Mouse (Mus musculus): ENCODE measurements around the gene Vps16. TPM values are rescaled to one million over a fixed set of nuclear protein-coding genes. Genes with fewer than 3 reads are reported as not detected.

The Vps16 gene
- total RNA-seq, 1 experiment from 2014 or later, result 208 TPM

Other genes with a start within 250 kb of the Vps16 start
- 64.6 and 67.4 TPM in 2 replicates for gene Snrpb, start 244.9 kb upstream of the Vps16 start, total RNA-seq (2017)
- gene Tmc2, start 229.1 kb upstream of the Vps16 start, total RNA-seq (2017), result not detected in 2 replicates
- 171 and 211 TPM in 2 replicates for gene Nop56, start 149.9 kb upstream of the Vps16 start, total RNA-seq (2017)
- gene Idh3b, start 139.8 kb upstream of the Vps16 start, total RNA-seq (2017), result 78.7 and 83.6 TPM in 2 replicates
- not detected in 2 replicates for gene Ebf4, start 129.2 kb upstream of the Vps16 start, total RNA-seq (2017)
- 0.12 TPM in 1 of 2 replicates, not detected in the other for gene Cpxm1, start 26.8 kb upstream of the Vps16 start, total RNA-seq (2017)
- gene Gm28372, start 19.1 kb upstream of the Vps16 start, total RNA-seq (2017), result not detected in 2 replicates
- not detected in 2 replicates for gene 1700020A23Rik, start 19.1 kb upstream of the Vps16 start, total RNA-seq (2017)
- not detected in 2 replicates for gene Tmem239, start 17.9 kb upstream of the Vps16 start, total RNA-seq (2017)
- gene Pced1a, start 362 bp downstream of the Vps16 start, total RNA-seq (2017), result 16.9 TPM in 2 replicates
- 106 and 115 TPM in 2 replicates for gene Ptpra, start 25.9 kb downstream of the Vps16 start, total RNA-seq (2017)
- gene Mrps26, start 139.4 kb downstream of the Vps16 start, total RNA-seq (2017), result 22.0 and 26.0 TPM in 2 replicates
- not detected in 2 replicates for gene Oxt, start 151.8 kb downstream of the Vps16 start, total RNA-seq (2017)
- gene Avp, start 158.2 kb downstream of the Vps16 start, total RNA-seq (2017), result not detected in 2 replicates
- 12.0 and 18.9 TPM in 2 replicates for gene Fastkd5, start 205.7 kb downstream of the Vps16 start, total RNA-seq (2017)
- 3.3 and 4.3 TPM in 2 replicates for gene Ubox5, start 205.7 kb downstream of the Vps16 start, total RNA-seq (2017)
- 0.37 and 0.58 TPM in 2 replicates for gene Lzts3, start 218.5 kb downstream of the Vps16 start, total RNA-seq (2017)
- 74.4 and 82.3 TPM in 2 replicates for gene Ddrgk1, start 240.3 kb downstream of the Vps16 start, total RNA-seq (2017)
- 21.7 and 23.4 TPM in 2 replicates for gene Itpa, start 243.3 kb downstream of the Vps16 start, total RNA-seq (2017)

Data from neutrophil, adult 5-6 weeks (primary cell).